Mouse (Mus musculus) hindbrain, embryonic 13.5 days (tissue): ENCODE results near the gene Tmsb10. TPM values are rescaled to one million over a fixed set of nuclear protein-coding genes. Genes with fewer than 3 reads are reported as not detected.

ENCODE experiments used
- ATAC-seq: fragments of 200-750 bp; cut with Nextera tagmentation; 2 replicates; pipeline ENCODE4 v1.8.0; 2017; ENCODE audit warnings: moderate TSS enrichment; ENCODE audit not compliant: low FRiP score
- H3K27ac ChIP-seq: fragments of 300-500 bp; sonication (generic); 2 replicates; pipeline ENCODE4 v1.5.1; 2015; ENCODE audit warnings: inconsistent platforms, mild to moderate bottlenecking, moderate library complexity
- H3K27me3 ChIP-seq: fragments of 300-500 bp; sonication (generic); 2 replicates; pipeline ENCODE4 v1.6.1; 2015; ENCODE audit warnings: mild to moderate bottlenecking, inconsistent platforms
- H3K36me3 ChIP-seq: fragments of 300-500 bp; sonication (generic); 2 replicates; pipeline ENCODE4 v1.6.1; 2015; ENCODE audit warnings: mild to moderate bottlenecking, inconsistent platforms
- H3K4me1 ChIP-seq: fragments of 300-500 bp; sonication (generic); replicated peaks from 2 replicates; pipeline ENCODE4 v1.6.1; 2015; ENCODE audit warnings: inconsistent platforms
- H3K4me2 ChIP-seq: fragments of 300-500 bp; sonication (generic); 2 replicates; pipeline ENCODE4 v1.6.1; 2015; ENCODE audit warnings: inconsistent platforms, mild to moderate bottlenecking, moderate library complexity
- H3K4me3 ChIP-seq: fragments of 300-500 bp; sonication (generic); 2 replicates; pipeline ENCODE4 v1.5.1; 2015; ENCODE audit warnings: mild to moderate bottlenecking, inconsistent platforms
- H3K9ac ChIP-seq: fragments of 300-500 bp; sonication (generic); 2 replicates; pipeline ENCODE4 v1.6.1; 2015; ENCODE audit warnings: mild to moderate bottlenecking, inconsistent platforms
- H3K9me3 ChIP-seq: fragments of 300-500 bp; sonication (generic); 2 replicates; pipeline ENCODE4 v1.6.1; 2016; ENCODE audit warnings: inconsistent platforms
- WGBS: fragments of 180-500 bp; shearing (Covaris S2); methylation state at CpG from one replicate; pipeline ENCODE4 v1.1.7; 2015; 5-methylcytosine and 5-hydroxymethylcytosine counted together
- polyA plus RNA-seq: library from polyadenylated mRNA; unstranded; fragments of >200 nt; fragmentation: Nextera tagmentation; extraction: Ambion mirVana; gene quantifications from 2 replicates; pipeline ENCODE4 v1.2.1, GENCODE M21; 2015

Gene Tmsb10
- polyA plus RNA-seq, 1 experiment from 2014 or later = 5,881 TPM

- no peak for ATAC-seq
- H3K36me3 ChIP-seq = no peaks in the 10 kb centered on the region
- no peak overlapping the region for H3K4me3 ChIP-seq
- no peaks in the 10 kb centered on the region for H3K4me1 ChIP-seq
- no peak overlapping the region for H3K4me2 ChIP-seq
- 69% methylated on average over 3 of the region's 3 CpGs for WGBS
- H3K9ac ChIP-seq = no peak overlapping the region
- H3K27me3 ChIP-seq = no peaks in the 10 kb centered on the region
- no peak overlapping the region for H3K27ac ChIP-seq
- H3K9me3 ChIP-seq = no peaks in the 10 kb centered on the region
These were observed 12.5 kb upstream of the Tmsb10 start for GRCm38 (mm10) chr6:72971074-72971473.

GRCm38 (mm10) chr6:72969787-72970186 lies 11.2 kb upstream of the Tmsb10 start:
- 59% methylated on average over 3 of the region's 3 CpGs for WGBS
- H3K27ac ChIP-seq = no peak overlapping the region

GRCm38 (mm10) chr6:72965199-72965598 lies 6.7 kb upstream of the Tmsb10 start:
- no peaks in the 10 kb centered on the region for H3K36me3 ChIP-seq
- 87% methylated on average over 6 of the region's 6 CpGs for WGBS
- H3K27me3 ChIP-seq = no peaks in the 10 kb centered on the region
- H3K4me3 ChIP-seq = no peak overlapping the region
- ATAC-seq = no peak
- H3K9me3 ChIP-seq = no peaks in the 10 kb centered on the region
- no peak overlapping the region for H3K27ac ChIP-seq
- H3K4me2 ChIP-seq = no peak overlapping the region
- peaks cover 2% of the 10 kb centered on the region; the same call in 1 of the 2 replicates for H3K4me1 ChIP-seq
- H3K9ac ChIP-seq = no peak overlapping the region

More at GRCm38 (mm10) chr6:72969787-72970186, 11.2 kb upstream of the Tmsb10 start:
- Histone ChIP-seq H3K4me1 (no peaks in the 10 kb centered on the region), H3K4me2 (no peak overlapping the region), H3K9me3 (no peaks in the 10 kb centered on the region), H3K4me3 (no peak overlapping the region), H3K36me3 (no peaks in the 10 kb centered on the region), H3K9ac (no peak overlapping the region), H3K27me3 (no peaks in the 10 kb centered on the region)
- no peak for ATAC-seq

- Histone ChIP-seq H3K4me1 (peaks cover 2% of the 10 kb centered on the region), H3K9me3 (no peaks in the 10 kb centered on the region), H3K4me3 (no peak overlapping the region), H3K9ac (no peak overlapping the region), H3K27ac (peak overlapping the region; percentile 52; the same call in 1 of the 2 replicates), H3K27me3 (no peaks in the 10 kb centered on the region), H3K36me3 (no peaks in the 10 kb centered on the region), H3K4me2 (no peak overlapping the region)
- 56% methylated on average over 7 of the region's 7 CpGs for WGBS
- no peak for ATAC-seq
These were observed 3.8 kb upstream of the Tmsb10 start for GRCm38 (mm10) chr6:72962281-72962741.

- no peak overlapping the region for H3K9ac ChIP-seq
- H3K9me3 ChIP-seq = no peaks in the 10 kb centered on the region
- H3K4me3 ChIP-seq = no peak overlapping the region
- 73% methylated on average over 9 of the region's 9 CpGs for WGBS
- no peak overlapping the region for H3K4me2 ChIP-seq
- ATAC-seq = no peak
- peaks cover 3% of the 10 kb centered on the region for H3K4me1 ChIP-seq
- H3K27ac ChIP-seq = no peak overlapping the region
- H3K27me3 ChIP-seq = no peaks in the 10 kb centered on the region
- H3K36me3 ChIP-seq = no peaks in the 10 kb centered on the region
These were observed 3.1 kb upstream of the Tmsb10 start for GRCm38 (mm10) chr6:72961603-72962002.

- ATAC-seq = no peak
- H3K36me3 ChIP-seq = no peaks in the 10 kb centered on the region
- 83% methylated on average over 5 of the region's 5 CpGs for WGBS
- H3K4me2 ChIP-seq = no peak overlapping the region
- no peaks in the 10 kb centered on the region for H3K9me3 ChIP-seq
- no peak overlapping the region for H3K4me3 ChIP-seq
- peaks cover 12% of the 10 kb centered on the region for H3K4me1 ChIP-seq
- no peaks in the 10 kb centered on the region for H3K27me3 ChIP-seq
- H3K27ac ChIP-seq = no peak overlapping the region
- no peak overlapping the region for H3K9ac ChIP-seq
These were observed 2.1 kb upstream of the Tmsb10 start for GRCm38 (mm10) chr6:72960675-72961074.

- no peaks in the 10 kb centered on the region; the same call in 1 of the 2 replicates for H3K36me3 ChIP-seq
- no peak for ATAC-seq
- H3K9me3 ChIP-seq = no peaks in the 10 kb centered on the region
- peak overlapping the region; percentile 95 for H3K4me3 ChIP-seq
- peak overlapping the region; percentile 69 for H3K4me2 ChIP-seq
- WGBS = 30% methylated on average over 4 of the region's 4 CpGs
- H3K27me3 ChIP-seq = no peaks in the 10 kb centered on the region
- H3K9ac ChIP-seq = peak overlapping the region; percentile 100
- H3K4me1 ChIP-seq = peaks cover 26% of the 10 kb centered on the region
- peak overlapping the region; percentile 99 for H3K27ac ChIP-seq
These were observed 627 bp upstream of the Tmsb10 start for GRCm38 (mm10) chr6:72959175-72959574.

- Histone ChIP-seq H3K9me3 (no peaks in the 10 kb centered on the region), H3K27me3 (no peaks in the 10 kb centered on the region), H3K9ac (peak overlapping the region; percentile 100), H3K4me2 (peak overlapping the region; percentile 69), H3K4me1 (peaks cover 26% of the 10 kb centered on the region), H3K4me3 (peak overlapping the region; percentile 95), H3K27ac (peak overlapping the region; percentile 99), H3K36me3 (no peaks in the 10 kb centered on the region; the same call in 1 of the 2 replicates)
- under 1% methylated on average over 67 of the region's 75 CpGs for WGBS
- peak; percentile 86 for ATAC-seq
These were observed 589 bp downstream of the Tmsb10 start for GRCm38 (mm10) chr6:72957676-72958641.

- peaks cover 24% of the 10 kb centered on the region for H3K4me1 ChIP-seq
- no peak for ATAC-seq
- H3K27me3 ChIP-seq = no peaks in the 10 kb centered on the region
- H3K9ac ChIP-seq = peak overlapping the region; percentile 100
- H3K36me3 ChIP-seq = no peaks in the 10 kb centered on the region; the same call in 1 of the 2 replicates
- peak overlapping the region; percentile 69 for H3K4me2 ChIP-seq
- H3K27ac ChIP-seq = peak overlapping the region; percentile 99
- under 1% methylated on average over 14 of the region's 14 CpGs for WGBS
- no peaks in the 10 kb centered on the region for H3K9me3 ChIP-seq
- H3K4me3 ChIP-seq = peak overlapping the region; percentile 95
These were observed 1.5 kb downstream of the Tmsb10 start for GRCm38 (mm10) chr6:72957093-72957435.

- Histone ChIP-seq H3K4me2 (peak overlapping the region; percentile 69), H3K4me3 (peak overlapping the region; percentile 95), H3K4me1 (peaks cover 24% of the 10 kb centered on the region), H3K9me3 (no peaks in the 10 kb centered on the region), H3K36me3 (no peaks in the 10 kb centered on the region; the same call in 1 of the 2 replicates), H3K27ac (peak overlapping the region; percentile 99), H3K9ac (peak overlapping the region; percentile 100), H3K27me3 (no peaks in the 10 kb centered on the region)
- ATAC-seq = peak; percentile 37
- WGBS = 3% methylated on average over 15 of the region's 15 CpGs
These were observed 2.1 kb downstream of the Tmsb10 start for GRCm38 (mm10) chr6:72956199-72957092.

- Histone ChIP-seq H3K9me3 (no peaks in the 10 kb centered on the region), H3K36me3 (no peaks in the 10 kb centered on the region; the same call in 1 of the 2 replicates), H3K27me3 (no peaks in the 10 kb centered on the region), H3K27ac (peak overlapping the region; percentile 99), H3K9ac (peak overlapping the region; percentile 100), H3K4me3 (peak overlapping the region; percentile 95), H3K4me2 (peak overlapping the region; percentile 69), H3K4me1 (peaks cover 24% of the 10 kb centered on the region)
- 37% methylated on average over 8 of the region's 8 CpGs for WGBS
- peak; percentile 1; the same call in 1 of the 2 replicates for ATAC-seq
These were observed 2.9 kb downstream of the Tmsb10 start for GRCm38 (mm10) chr6:72955517-72956198.
